Mouse (Mus musculus) liver, adult 2 months (tissue): ENCODE measurements around the gene Mylk. TPM values are rescaled to one million over a fixed set of nuclear protein-coding genes. Genes with fewer than 3 reads are reported as not detected.

Experiments
- DNase-seq: peaks from one replicate; pipeline ENCODE4 v3.0.0-alpha.2; 2011; ENCODE audit warnings: low read depth, low spot score; ENCODE audit errors: extremely low read depth
- H3K27ac ChIP-seq: fragments of 200-500 bp; replicated peaks from 2 replicates; pipeline ENCODE4 v1.5.1; 2012; ENCODE audit warnings: low read depth, mild to moderate bottlenecking, control low read depth, inconsistent platforms, low read length; ENCODE audit not compliant: insufficient read depth
- H3K27me3 ChIP-seq: fragments of 200-500 bp; 2 replicates; pipeline ENCODE4 v1.6.1; 2012; ENCODE audit warnings: mild to moderate bottlenecking, moderate library complexity, low read length, inconsistent platforms; ENCODE audit not compliant: control insufficient read depth, insufficient read depth
- H3K36me3 ChIP-seq: fragments of 200-500 bp; 2 replicates; pipeline ENCODE4 v1.6.1; 2012; ENCODE audit warnings: low read length, inconsistent platforms; ENCODE audit not compliant: control insufficient read depth, insufficient read depth
- H3K4me1 ChIP-seq: fragments of 200-500 bp; 2 replicates; pipeline ENCODE4 v1.6.1; 2011; ENCODE audit warnings: low read length; ENCODE audit not compliant: control insufficient read depth, insufficient read depth
- H3K4me3 ChIP-seq: fragments of 200-500 bp; 2 replicates; pipeline ENCODE4 v1.5.1; 2011; ENCODE audit warnings: low read depth, mild to moderate bottlenecking, control low read depth, low read length, moderate library complexity; ENCODE audit not compliant: insufficient read depth
- H3K79me2 ChIP-seq: fragments of 200-500 bp; 2 replicates; pipeline ENCODE4 v1.6.1; 2012; ENCODE audit warnings: inconsistent platforms, mild to moderate bottlenecking, low read length, moderate library complexity; ENCODE audit not compliant: control insufficient read depth, insufficient read depth
- H3K9ac ChIP-seq: fragments of 200-500 bp; 2 replicates; pipeline ENCODE4 v1.6.1; 2012; ENCODE audit warnings: low read depth, mild to moderate bottlenecking, control low read depth, inconsistent platforms, low read length
- CTCF ChIP-seq: fragments of 200-500 bp; IDR thresholded peaks from 2 replicates; pipeline ENCODE4 v1.5.1; 2011; ENCODE audit warnings: low read depth, low read length, control low read depth
- POLR2A ChIP-seq: fragments of 200-500 bp; IDR thresholded peaks from 2 replicates; pipeline ENCODE4 v1.6.1; 2011; ENCODE audit warnings: low read length, control low read depth; ENCODE audit not compliant: insufficient read depth; ENCODE audit errors: extremely low read depth
- WGBS: fragments of 180-500 bp; shearing (Covaris S2); methylation state at CpG from one replicate; pipeline ENCODE4 v1.1.7; 2018; 5-methylcytosine and 5-hydroxymethylcytosine counted together
- polyA plus RNA-seq: library from polyadenylated mRNA; depleted of rRNA; stranded (reverse); fragments of >200 nt; gene quantifications from 2 replicates; pipeline ENCODE4 v1.2.3, GENCODE M21; 2012
- total RNA-seq: library from RNA; depleted of rRNA; stranded (reverse); fragments of >200 nt; gene quantifications from 2 replicates; pipeline ENCODE4 v1.2.3, GENCODE M21; 2014

Mylk gene
- total and polyA plus RNA-seq, 2 experiments, result 33.0 to 37.7 TPM

DNA sequence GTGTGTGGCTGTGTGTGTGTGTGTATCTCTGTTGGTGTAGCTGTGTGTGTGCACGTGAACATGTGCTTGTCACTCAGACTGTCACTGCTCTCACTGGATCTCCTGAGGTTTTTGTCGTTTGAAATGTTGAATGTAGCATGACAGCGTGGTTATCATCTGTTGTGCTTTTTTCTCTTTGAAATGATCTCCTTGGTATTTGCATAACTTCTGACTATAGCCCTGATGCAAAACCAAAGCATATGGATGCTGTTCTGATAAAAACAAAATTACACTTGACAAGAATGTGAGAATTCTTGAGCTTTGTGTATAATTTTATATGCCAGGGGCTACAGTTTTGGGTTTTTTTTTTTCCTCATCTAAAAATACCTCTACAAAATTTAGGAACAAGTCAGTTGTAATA lies 254.0 kb downstream of the Mylk start:
- DNase-seq, result no peak
- no peak overlapping the region for H3K9ac ChIP-seq
- no peaks in the 10 kb centered on the region for H3K27me3 ChIP-seq
- H3K4me3 ChIP-seq, result no peak overlapping the region
- 86% methylated on average over 3 of the region's 3 CpGs for WGBS
- H3K4me1 ChIP-seq, result peaks cover 13% of the 10 kb centered on the region
- no peak overlapping the region for H3K27ac ChIP-seq
- H3K79me2 ChIP-seq, result no peaks in the 10 kb centered on the region
- peaks cover 4% of the 10 kb centered on the region; the same call in 1 of the 2 replicates for H3K36me3 ChIP-seq
- no peak for TF ChIP-seq CTCF
- no peak for TF ChIP-seq POLR2A

DNA sequence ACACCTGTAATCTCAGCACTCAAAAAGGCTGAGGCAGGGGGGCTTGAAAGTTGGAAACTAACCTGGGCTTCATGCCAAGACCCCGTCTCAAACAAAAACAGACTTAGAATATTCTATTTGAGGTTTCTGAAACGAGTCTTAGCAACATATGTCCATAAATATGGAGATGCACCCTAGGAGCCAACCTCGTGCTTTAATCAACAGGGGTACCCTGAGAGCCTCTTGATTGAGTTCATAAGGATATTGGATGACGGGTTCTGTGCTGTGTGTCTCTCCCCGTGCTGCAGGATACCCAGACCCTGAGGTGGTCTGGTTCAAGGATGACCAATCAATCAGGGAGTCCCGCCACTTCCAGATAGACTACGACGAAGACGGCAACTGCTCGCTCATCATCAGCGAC lies 255.0 kb downstream of the Mylk start:
- whole genome bisulfite sequencing, result 82% methylated on average over 11 of the region's 11 CpGs
- peaks cover 4% of the 10 kb centered on the region for H3K4me1 ChIP-seq
- no peak overlapping the region for H3K27ac ChIP-seq
- peaks cover 4% of the 10 kb centered on the region; the same call in 1 of the 2 replicates for H3K36me3 ChIP-seq
- H3K9ac ChIP-seq, result no peak overlapping the region
- H3K79me2 ChIP-seq, result no peaks in the 10 kb centered on the region
- H3K27me3 ChIP-seq, result no peaks in the 10 kb centered on the region
- H3K4me3 ChIP-seq, result no peak overlapping the region
- DNase-seq, result no peak
- TF ChIP-seq POLR2A, result no peak
- no peak for TF ChIP-seq CTCF

DNA sequence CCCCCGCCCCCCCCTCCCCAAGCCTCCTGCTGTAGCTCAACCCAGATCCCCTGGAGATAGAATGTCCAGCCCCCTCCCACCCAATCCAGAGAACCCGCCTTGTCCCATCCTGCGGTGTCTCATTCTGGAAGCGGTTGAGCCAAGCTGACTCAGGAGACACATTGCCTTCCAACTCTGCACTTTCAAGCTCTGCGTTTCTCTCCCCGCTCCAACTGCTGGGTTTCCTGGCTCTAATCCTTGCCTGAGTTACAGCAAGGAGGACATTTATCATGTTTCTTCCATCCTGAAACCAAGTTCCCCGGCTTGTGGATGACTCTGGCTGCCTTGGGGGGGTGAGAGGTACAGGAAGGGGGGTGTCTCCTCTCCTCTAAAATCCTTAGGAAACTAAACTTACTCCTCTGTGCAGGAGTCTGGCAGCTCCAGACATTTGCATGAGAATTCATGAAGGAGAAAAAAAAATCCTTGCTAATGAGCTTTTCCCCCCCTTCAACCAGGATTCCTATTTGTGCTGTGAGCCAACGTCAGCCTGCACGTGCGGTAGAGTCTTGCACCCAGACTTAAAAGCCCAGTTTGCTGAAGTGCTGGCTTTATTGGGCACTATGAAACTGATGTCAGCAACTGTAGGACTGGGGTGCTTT lies 256.0 kb downstream of the Mylk start:
- no peak overlapping the region for H3K27ac ChIP-seq
- no peak for TF ChIP-seq POLR2A
- TF ChIP-seq CTCF, result no peak
- no peak overlapping the region for H3K4me3 ChIP-seq
- no peak overlapping the region for H3K9ac ChIP-seq
- peaks cover 4% of the 10 kb centered on the region; the same call in 1 of the 2 replicates for H3K36me3 ChIP-seq
- no peaks in the 10 kb centered on the region for H3K27me3 ChIP-seq
- WGBS, result 80% methylated on average over 10 of the region's 10 CpGs
- no peaks in the 10 kb centered on the region for H3K4me1 ChIP-seq
- no peaks in the 10 kb centered on the region for H3K79me2 ChIP-seq
- DNase-seq, result no peak

DNA sequence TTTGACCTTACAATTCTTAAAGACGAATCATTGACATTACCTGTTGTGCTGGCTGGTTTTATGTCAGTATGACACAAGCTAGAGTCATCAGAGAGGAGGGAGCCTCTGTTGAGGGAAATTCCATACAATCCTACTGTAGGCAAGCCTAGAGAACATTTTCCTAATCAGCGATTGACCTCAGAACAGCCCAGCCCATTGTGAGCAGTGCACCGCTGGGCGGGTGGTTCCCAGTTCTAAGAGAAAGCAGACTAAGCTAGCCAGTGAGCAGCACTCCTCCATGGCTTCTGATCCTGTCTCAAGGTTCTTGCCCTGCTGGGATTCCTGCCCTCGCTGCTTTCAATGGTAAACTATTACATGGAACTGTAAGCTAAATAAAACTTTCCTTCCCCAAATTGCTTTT lies 259.3 kb downstream of the Mylk start:
- H3K36me3 ChIP-seq, result peaks cover 4% of the 10 kb centered on the region; the same call in 1 of the 2 replicates
- H3K27ac ChIP-seq, result no peak overlapping the region
- H3K27me3 ChIP-seq, result no peaks in the 10 kb centered on the region
- no peaks in the 10 kb centered on the region for H3K79me2 ChIP-seq
- 27% methylated on average over 5 of the region's 5 CpGs for WGBS
- DNase-seq, result no peak
- TF ChIP-seq POLR2A (no peak), CTCF (no peak)
- H3K4me1 ChIP-seq, result no peaks in the 10 kb centered on the region
- no peak overlapping the region for H3K4me3 ChIP-seq
- no peak overlapping the region for H3K9ac ChIP-seq

DNA sequence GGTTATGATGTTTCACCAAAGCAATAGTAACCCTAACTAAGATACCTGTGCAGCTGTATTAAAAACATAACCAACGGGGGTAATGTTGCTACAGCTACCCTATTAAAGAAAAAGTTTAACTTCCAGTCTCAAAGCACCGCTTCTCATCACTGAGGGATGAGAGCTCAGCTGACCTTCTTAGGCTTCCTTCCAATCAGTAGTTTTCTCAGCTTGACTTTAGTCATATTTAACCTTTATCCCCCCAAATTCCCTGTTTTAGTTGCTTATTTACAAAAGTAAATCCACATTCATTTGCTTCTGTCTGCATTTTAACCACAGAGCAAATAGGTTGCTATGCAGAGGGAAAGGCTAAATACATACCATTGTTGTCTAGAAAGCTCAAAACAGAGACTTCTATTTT lies 259.7 kb downstream of the Mylk start:
- Histone ChIP-seq H3K36me3 (peaks cover 3% of the 10 kb centered on the region; the same call in 1 of the 2 replicates), H3K27ac (no peak overlapping the region), H3K4me1 (peaks cover under 1% of the 10 kb centered on the region; the same call in 1 of the 2 replicates), H3K4me3 (no peak overlapping the region), H3K79me2 (no peaks in the 10 kb centered on the region), H3K27me3 (no peaks in the 10 kb centered on the region), H3K9ac (no peak overlapping the region)
- TF ChIP-seq POLR2A (no peak), CTCF (no peak)
- no peak for DNase-seq
- WGBS, result 28% methylated on average over 2 of the region's 2 CpGs

DNA sequence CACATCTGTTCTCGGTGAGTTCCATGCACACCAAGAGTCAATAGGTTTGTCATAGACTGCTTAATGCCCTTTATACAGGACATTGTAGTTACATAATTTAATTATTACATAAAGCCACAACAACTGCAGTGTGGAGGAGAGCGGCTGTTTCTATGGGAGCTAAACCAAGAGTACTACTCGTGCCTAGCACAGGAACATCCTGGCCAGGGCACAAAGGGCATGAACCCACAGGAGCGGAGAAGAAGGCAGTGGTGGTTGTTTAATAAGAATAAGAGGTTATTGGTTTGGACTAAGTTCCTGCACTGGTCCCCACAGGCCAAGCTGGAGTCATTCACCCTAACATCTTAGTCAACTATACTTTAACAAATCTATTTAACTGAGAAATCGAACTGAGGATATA lies 261.2 kb downstream of the Mylk start:
- Histone ChIP-seq H3K79me2 (no peaks in the 10 kb centered on the region), H3K9ac (no peak overlapping the region), H3K27me3 (no peaks in the 10 kb centered on the region), H3K27ac (no peak overlapping the region), H3K4me1 (peaks cover 4% of the 10 kb centered on the region; the same call in 1 of the 2 replicates), H3K4me3 (no peak overlapping the region), H3K36me3 (no peaks in the 10 kb centered on the region)
- WGBS, result 58% methylated on average over 5 of the region's 5 CpGs
- TF ChIP-seq POLR2A (no peak), CTCF (no peak)
- DNase-seq, result peak; percentile 39
